Mouse (Mus musculus) embryonic facial prominence, embryonic 14.5 days (tissue): ENCODE data around the gene Pip4k2c. TPM values are rescaled to one million over a fixed set of nuclear protein-coding genes. Genes with fewer than 3 reads are reported as not detected.
"Not testable (repeated sequence)": the region's sequence is repeated elsewhere in the genome, so short reads cannot be mapped to it uniquely, and the experiment has no call there.

ENCODE experiments used
- ATAC-seq: fragments of 200-750 bp; cut with Nextera tagmentation; 2 replicates; pipeline ENCODE4 v1.8.0; 2017; ENCODE audit warnings: low read depth, moderate number of reproducible peaks, moderate TSS enrichment
- DNase-seq: peaks from one replicate; pipeline ENCODE4 v3.0.0-alpha.2; 2015; ENCODE audit warnings: low spot score
- H3K27ac ChIP-seq: fragments of 300-500 bp; sonication (generic); replicated peaks from 2 replicates; pipeline ENCODE4 v1.5.1; 2014; ENCODE audit warnings: low read depth, mild to moderate bottlenecking, low read length, moderate library complexity
- H3K27me3 ChIP-seq: fragments of 300-500 bp; sonication (generic); replicated peaks from 2 replicates; pipeline ENCODE4 v1.6.1; 2014; ENCODE audit warnings: low read length; ENCODE audit not compliant: control insufficient read depth, insufficient read depth
- H3K36me3 ChIP-seq: fragments of 300-500 bp; sonication (generic); 2 replicates; pipeline ENCODE4 v1.6.1; 2014; ENCODE audit warnings: low read length, mixed read lengths; ENCODE audit not compliant: control insufficient read depth, insufficient read depth
- H3K4me1 ChIP-seq: fragments of 300-500 bp; sonication (generic); 2 replicates; pipeline ENCODE4 v1.6.1; 2014; ENCODE audit warnings: antibody characterized with exemption, low read length; ENCODE audit not compliant: control insufficient read depth, insufficient read depth
- H3K4me2 ChIP-seq: fragments of 300-500 bp; sonication (generic); 2 replicates; pipeline ENCODE4 v1.6.1; 2014; ENCODE audit warnings: low read depth, mild to moderate bottlenecking, low read length, moderate library complexity, mixed read lengths
- H3K4me3 ChIP-seq: fragments of 300-500 bp; sonication (generic); 2 replicates; pipeline ENCODE4 v1.5.1; 2014; ENCODE audit warnings: low read depth, mild to moderate bottlenecking, low read length
- H3K9ac ChIP-seq: fragments of 300-500 bp; sonication (generic); 2 replicates; pipeline ENCODE4 v1.6.1; 2014; ENCODE audit warnings: low read depth, mild to moderate bottlenecking, low read length, moderate library complexity, mixed read lengths
- H3K9me3 ChIP-seq: fragments of 300-500 bp; sonication (generic); 2 replicates; pipeline ENCODE4 v1.6.1; 2016; ENCODE audit warnings: low read length; ENCODE audit not compliant: control insufficient read depth
- WGBS: fragments of 180-500 bp; shearing (Covaris S2); extraction: QIAGEN DNeasy Blood & Tissue Kit; methylation state at CpG from one replicate; pipeline ENCODE4 v1.1.7; 2014; 5-methylcytosine and 5-hydroxymethylcytosine counted together
- polyA plus RNA-seq: library from polyadenylated mRNA; unstranded; fragments of >200 nt; fragmentation: Nextera tagmentation; extraction: Ambion mirVana; gene quantifications from 2 replicates; pipeline ENCODE4 v1.2.1, GENCODE M21; 2014

Pip4k2c gene
- polyA plus RNA-seq, 1 experiment from 2014 or later, result 19.3 TPM

DNA sequence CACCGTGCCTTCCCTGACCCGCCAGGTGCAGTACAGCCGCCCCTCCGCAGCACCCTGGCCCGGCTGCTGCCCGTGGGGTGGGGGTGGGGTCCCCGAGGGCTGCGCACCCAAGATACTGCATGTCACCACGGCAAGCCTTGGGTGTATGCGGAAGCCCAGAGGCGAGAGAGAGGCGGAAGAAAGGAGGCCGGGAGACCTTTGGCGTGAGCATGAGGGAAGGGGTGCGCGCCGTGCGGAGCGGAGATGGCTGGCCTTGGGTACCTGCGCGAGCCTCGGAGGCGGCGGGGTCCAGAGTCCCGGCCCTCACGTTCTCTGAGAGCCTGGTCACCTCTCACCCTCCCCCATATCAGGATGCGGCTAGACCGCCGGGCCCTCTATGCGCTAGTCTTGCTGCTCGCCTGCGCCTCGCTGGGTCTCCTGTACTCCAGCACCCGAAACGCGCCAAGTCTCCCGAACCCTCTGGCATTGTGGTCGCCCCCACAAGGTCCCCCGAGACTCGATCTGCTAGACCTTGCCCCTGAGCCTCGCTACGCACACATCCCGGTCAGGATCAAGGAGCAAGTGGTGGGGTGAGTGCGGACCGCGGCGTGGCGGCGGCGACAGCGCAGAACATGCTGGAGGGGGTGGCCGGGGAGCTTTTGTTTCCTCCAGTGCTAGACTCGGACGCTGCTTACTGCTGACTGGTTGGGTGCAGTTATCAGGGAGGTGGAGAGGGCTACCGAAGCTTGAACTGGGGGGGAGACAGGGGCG is 45.6 kb downstream of the Pip4k2c start:
- Histone ChIP-seq H3K4me3 (peak overlapping the region; percentile 66), H3K4me1 (peaks cover 13% of the 10 kb centered on the region), H3K9me3 (no peaks in the 10 kb centered on the region), H3K9ac (peak overlapping the region; percentile 79), H3K36me3 (no peaks in the 10 kb centered on the region), H3K4me2 (peak overlapping the region; percentile 100), H3K27me3 (peaks cover 60% of the 10 kb centered on the region), H3K27ac (no peak overlapping the region)
- DNase-seq (peak; percentile 27), ATAC-seq (peak; percentile 28)
- WGBS, result under 1% methylated on average over 29 of the region's 56 CpGs

DNA sequence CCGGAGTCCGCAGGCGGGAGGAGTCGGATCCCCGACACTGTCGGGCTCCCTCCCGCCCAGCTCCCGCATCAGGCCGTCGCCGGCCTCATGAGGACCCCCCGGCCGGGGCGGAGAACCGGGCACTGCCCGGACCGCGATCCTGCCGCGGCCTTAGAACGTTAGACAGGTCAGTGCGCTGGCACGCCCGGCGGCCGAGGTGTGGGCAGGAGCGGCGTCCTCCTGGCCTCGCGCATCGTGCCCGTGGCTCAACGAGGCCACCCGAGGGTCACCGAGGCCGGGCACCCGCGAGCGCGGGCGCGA is 46.1 kb downstream of the Pip4k2c start:
- ATAC-seq (peak; percentile 22), DNase-seq (no peak)
- WGBS, result 3% methylated on average over 7 of the region's 42 CpGs
- no peaks in the 10 kb centered on the region for H3K9me3 ChIP-seq
- H3K4me3 ChIP-seq, result peak overlapping the region; percentile 66
- H3K36me3 ChIP-seq, result no peaks in the 10 kb centered on the region
- H3K4me2 ChIP-seq, result peak overlapping the region; percentile 100
- no peak overlapping the region for H3K27ac ChIP-seq
- peaks cover 11% of the 10 kb centered on the region for H3K4me1 ChIP-seq
- peaks cover 54% of the 10 kb centered on the region for H3K27me3 ChIP-seq
- peak overlapping the region; percentile 79 for H3K9ac ChIP-seq

DNA sequence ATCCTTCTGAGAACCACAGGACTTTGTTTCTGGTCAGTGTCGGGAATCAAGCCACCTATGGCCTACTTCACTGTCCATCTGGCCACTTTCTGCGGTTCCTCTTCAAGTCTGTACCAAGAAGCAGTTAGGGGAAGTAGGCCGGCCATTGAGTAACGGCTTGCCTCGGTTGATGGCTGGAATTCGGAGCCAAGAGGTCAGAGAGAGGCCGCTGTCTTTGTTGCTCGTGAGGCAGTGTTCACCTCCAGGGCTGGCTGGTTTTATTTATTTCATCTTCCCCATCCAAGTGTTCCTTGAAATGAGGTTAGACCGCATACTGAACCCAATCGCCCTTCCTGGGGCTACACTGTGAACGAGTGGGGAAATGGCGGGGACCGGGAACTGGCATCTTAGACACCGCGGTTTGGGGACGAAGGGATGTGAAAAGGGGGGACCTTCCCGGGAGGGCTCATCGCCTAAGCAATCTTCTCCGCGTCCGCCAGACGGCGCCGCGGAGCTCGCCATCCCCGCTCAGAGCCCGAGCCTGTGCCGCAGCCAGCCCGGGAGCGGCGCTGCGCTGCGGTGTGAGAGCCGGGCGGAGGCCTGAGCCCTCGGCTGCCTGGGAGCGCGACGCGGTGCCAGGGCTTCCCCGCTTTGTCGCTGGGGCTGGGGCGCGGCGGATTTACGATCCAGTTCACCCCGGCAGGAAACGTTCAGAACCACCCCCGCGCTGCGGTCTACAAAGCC is 46.6 kb downstream of the Pip4k2c start, which contains the start of gene B4galnt1:
TSS of gene B4galnt1 (plus strand) at position 595 of the 723 bp plus-strand sequence.
- no peak within 1 kb of the TSS for H3K27ac ChIP-seq
- DNase-seq, result peak; percentile 87
- peak within 1 kb of the TSS; percentile 66 for H3K4me3 ChIP-seq
- H3K27me3 ChIP-seq, result peaks cover 49% of the 10 kb centered on the region
- H3K4me2 ChIP-seq, result peak within 1 kb of the TSS; percentile 100
- no peaks in the 10 kb centered on the region for H3K9me3 ChIP-seq
- 3% methylated on average over 38 of the region's 52 CpGs for WGBS
- peak within 1 kb of the TSS; percentile 79 for H3K9ac ChIP-seq
- H3K36me3 ChIP-seq, result no peaks in the 10 kb centered on the region
- H3K4me1 ChIP-seq, result peaks cover 5% of the 10 kb centered on the region
- peak; percentile 92 for ATAC-seq

DNA sequence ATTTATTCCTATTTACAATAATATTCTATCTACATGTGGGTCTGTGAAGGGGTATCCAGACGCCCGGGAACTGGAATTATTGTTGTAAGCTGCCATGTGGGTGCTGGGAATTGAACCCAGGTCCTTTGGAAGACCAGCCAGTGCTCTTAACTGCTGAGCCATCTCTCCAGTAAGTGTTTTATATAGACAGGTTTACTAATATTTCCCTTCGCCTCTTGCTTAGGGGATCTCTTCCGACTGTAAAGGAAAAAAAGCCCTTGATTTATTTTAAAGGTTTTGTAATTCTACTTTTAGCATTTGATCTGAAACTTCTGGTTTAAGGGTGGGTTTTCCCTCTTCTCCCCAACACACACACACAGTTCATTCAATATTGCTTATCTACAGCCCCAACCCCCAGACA is 47.2 kb downstream of the Pip4k2c start:
- Histone ChIP-seq H3K4me2 (no peak overlapping the region), H3K9me3 (no peaks in the 10 kb centered on the region), H3K4me3 (no peak overlapping the region), H3K9ac (no peak overlapping the region), H3K4me1 (peaks cover 4% of the 10 kb centered on the region; the same call in 1 of the 2 replicates), H3K27ac (no peak overlapping the region), H3K27me3 (peaks cover 43% of the 10 kb centered on the region), H3K36me3 (no peaks in the 10 kb centered on the region)
- ATAC-seq (no peak), DNase-seq (no peak)
- 91% methylated on average over 4 of the region's 4 CpGs for WGBS

DNA sequence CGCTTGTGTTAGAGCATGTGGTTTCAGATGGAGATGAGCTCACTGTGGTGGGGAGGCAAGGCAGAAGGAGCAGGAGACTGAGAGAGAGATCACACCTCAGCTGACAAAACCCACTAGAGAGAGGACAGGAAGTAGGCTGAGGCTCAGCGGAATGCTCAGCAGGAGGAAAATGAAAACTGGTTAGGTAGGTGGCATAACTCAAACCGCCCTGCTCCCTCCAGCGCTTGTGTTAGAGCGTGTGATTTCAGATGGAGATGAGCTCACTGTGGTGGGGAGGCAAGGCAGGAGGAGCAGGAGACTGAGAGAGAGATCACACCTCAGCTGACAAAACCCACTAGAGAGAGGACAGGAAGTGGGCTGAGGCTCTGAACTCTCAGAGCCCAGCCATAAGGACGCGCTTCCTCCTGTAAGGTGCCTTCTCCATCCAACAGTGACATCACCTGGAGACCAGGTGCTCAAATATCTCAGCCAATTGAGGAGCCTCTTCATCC is 48.6 kb downstream of the Pip4k2c start:
- H3K36me3 ChIP-seq, H3K4me1 ChIP-seq, H3K27ac ChIP-seq, H3K4me2 ChIP-seq, H3K4me3 ChIP-seq, H3K9me3 ChIP-seq, H3K9ac ChIP-seq: not testable (repeated sequence)
- DNase-seq (peak; percentile 31), ATAC-seq (peak; percentile 30)
- WGBS, result 47% methylated on average over 7 of the region's 7 CpGs
- H3K27me3 ChIP-seq, result peaks cover 33% of the 10 kb centered on the region

DNA sequence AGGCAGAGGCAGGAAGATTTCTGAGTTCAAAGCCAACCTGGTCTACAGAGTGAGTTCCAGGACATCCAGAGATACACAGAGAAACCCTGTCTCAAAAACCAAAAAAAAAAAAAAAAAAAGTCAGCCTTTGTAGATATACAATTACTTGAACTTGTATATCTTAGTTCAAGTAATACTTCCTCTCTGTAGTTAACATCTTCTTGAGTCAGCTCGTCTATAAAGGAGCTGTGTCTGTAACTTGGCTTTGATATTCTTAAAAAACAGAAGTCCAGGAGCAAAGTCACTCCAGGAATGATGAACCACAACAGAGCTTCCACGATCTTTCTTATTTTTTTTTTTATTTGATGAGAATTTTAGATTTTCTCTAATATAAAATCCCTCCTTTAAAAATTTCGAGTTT is 50.7 kb downstream of the Pip4k2c start:
- DNase-seq (no peak), ATAC-seq (no peak)
- H3K4me1 ChIP-seq, result peaks cover 4% of the 10 kb centered on the region; the same call in 1 of the 2 replicates
- peaks cover 12% of the 10 kb centered on the region for H3K27me3 ChIP-seq
- H3K4me2 ChIP-seq, result no peak overlapping the region
- no peaks in the 10 kb centered on the region for H3K9me3 ChIP-seq
- H3K36me3 ChIP-seq, result no peaks in the 10 kb centered on the region
- H3K27ac ChIP-seq, result no peak overlapping the region
- H3K4me3 ChIP-seq, result no peak overlapping the region
- no peak overlapping the region for H3K9ac ChIP-seq
- 59% methylated on average over 3 of the region's 3 CpGs for WGBS

DNA sequence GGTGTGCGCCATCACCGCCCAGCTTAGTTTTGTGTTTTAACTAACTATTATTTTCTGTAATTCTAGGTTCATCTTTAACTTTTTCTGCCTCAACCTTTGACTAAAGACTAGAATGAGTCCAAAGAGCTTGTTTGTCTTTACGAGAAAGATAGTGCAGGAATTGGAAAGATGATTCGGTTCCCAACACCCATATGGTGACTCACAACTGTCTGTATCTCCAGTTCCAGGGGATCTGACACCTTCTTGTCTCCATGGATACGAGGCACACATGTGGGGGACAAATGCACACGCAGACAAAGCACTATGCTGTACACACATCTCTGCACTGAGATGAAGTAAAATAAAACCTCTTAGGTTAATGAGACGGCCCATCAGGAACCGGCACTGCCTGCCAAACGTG is 51.3 kb downstream of the Pip4k2c start:
- Histone ChIP-seq H3K9me3 (no peaks in the 10 kb centered on the region), H3K4me1 (peaks cover 4% of the 10 kb centered on the region; the same call in 1 of the 2 replicates), H3K9ac (no peak overlapping the region), H3K4me3 (no peak overlapping the region), H3K27me3 (0 out of 2 replicates have a peak, but pooled peaks cover 6% of the 10 kb centered on the region), H3K4me2 (no peak overlapping the region), H3K36me3 (no peaks in the 10 kb centered on the region), H3K27ac (no peak overlapping the region)
- DNase-seq (no peak), ATAC-seq (no peak)
- 80% methylated on average over 9 of the region's 9 CpGs for WGBS

DNA sequence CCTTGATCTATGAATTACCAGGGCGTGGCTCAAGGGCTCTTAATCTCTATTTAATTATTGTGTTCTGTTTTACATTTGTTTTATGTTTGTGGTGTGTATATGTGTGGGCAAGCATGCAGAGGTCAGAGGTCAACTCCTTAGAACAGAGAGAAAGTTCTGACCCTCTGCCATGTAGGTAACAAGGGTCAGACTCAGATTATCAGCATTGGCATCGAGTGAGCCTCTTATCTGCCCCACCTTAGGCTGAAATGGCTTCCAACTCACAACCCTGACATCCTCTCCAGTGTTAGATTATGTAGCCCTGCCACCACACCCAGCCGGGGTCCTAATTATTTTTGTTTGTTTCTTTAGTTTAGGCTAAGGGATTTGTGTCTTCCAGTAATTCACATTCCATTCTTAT is 52.9 kb downstream of the Pip4k2c start:
- no peak overlapping the region for H3K27ac ChIP-seq
- H3K4me3 ChIP-seq, result no peak overlapping the region
- 71% methylated on average over 3 of the region's 3 CpGs for WGBS
- no peaks in the 10 kb centered on the region for H3K27me3 ChIP-seq
- H3K4me1 ChIP-seq, result no peaks in the 10 kb centered on the region
- DNase-seq (no peak), ATAC-seq (no peak)
- no peaks in the 10 kb centered on the region for H3K9me3 ChIP-seq
- H3K4me2 ChIP-seq, result no peak overlapping the region
- no peak overlapping the region for H3K9ac ChIP-seq
- no peaks in the 10 kb centered on the region for H3K36me3 ChIP-seq
